Mouse (Mus musculus) embryonic facial prominence, embryonic 10.5 days (tissue): ENCODE measurements around the gene Gemin5. TPM values are rescaled to one million over a fixed set of nuclear protein-coding genes. Genes with fewer than 3 reads are reported as not detected.
"Not testable (repeated sequence)": the region's sequence is repeated elsewhere in the genome, so short reads cannot be mapped to it uniquely, and the experiment has no call there.

Source experiments
- DNase-seq: peaks from one replicate; pipeline ENCODE4 v3.0.0-alpha.2; 2017; ENCODE audit warnings: low spot score
- H3K27ac ChIP-seq: fragments of 300-500 bp; sonication (generic); replicated peaks from 2 replicates; pipeline ENCODE4 v1.5.1; 2016; ENCODE audit warnings: mild to moderate bottlenecking
- H3K27me3 ChIP-seq: fragments of 300-500 bp; sonication (generic); replicated peaks from 2 replicates; pipeline ENCODE4 v1.6.1; 2016; ENCODE audit warnings: low read depth, mild to moderate bottlenecking; ENCODE audit not compliant: poor library complexity, severe bottlenecking
- H3K36me3 ChIP-seq: fragments of 300-500 bp; sonication (generic); replicated peaks from 2 replicates; pipeline ENCODE4 v1.6.1; 2016; ENCODE audit warnings: mild to moderate bottlenecking, moderate library complexity
- H3K4me1 ChIP-seq: fragments of 300-500 bp; sonication (generic); 2 replicates; pipeline ENCODE4 v1.6.1; 2016
- H3K4me3 ChIP-seq: fragments of 300-500 bp; sonication (generic); 2 replicates; pipeline ENCODE4 v1.5.1; 2016; ENCODE audit warnings: mild to moderate bottlenecking, moderate library complexity
- H3K9me3 ChIP-seq: fragments of 300-500 bp; sonication (generic); 2 replicates; pipeline ENCODE4 v1.6.1; 2016; ENCODE audit warnings: mild to moderate bottlenecking
- WGBS: fragments of 180-500 bp; shearing (Covaris S2); methylation state at CpG from one replicate; pipeline ENCODE4 v1.1.7; 2016; 5-methylcytosine and 5-hydroxymethylcytosine counted together
- polyA plus RNA-seq: library from polyadenylated mRNA; unstranded; fragments of >200 nt; fragmentation: Nextera tagmentation; extraction: Ambion mirVana; gene quantifications from 2 replicates; pipeline ENCODE4 v1.2.1, GENCODE M21; 2016

Gemin5 gene
- 39.6 and 40.5 TPM in 2 replicates for polyA plus RNA-seq

DNA sequence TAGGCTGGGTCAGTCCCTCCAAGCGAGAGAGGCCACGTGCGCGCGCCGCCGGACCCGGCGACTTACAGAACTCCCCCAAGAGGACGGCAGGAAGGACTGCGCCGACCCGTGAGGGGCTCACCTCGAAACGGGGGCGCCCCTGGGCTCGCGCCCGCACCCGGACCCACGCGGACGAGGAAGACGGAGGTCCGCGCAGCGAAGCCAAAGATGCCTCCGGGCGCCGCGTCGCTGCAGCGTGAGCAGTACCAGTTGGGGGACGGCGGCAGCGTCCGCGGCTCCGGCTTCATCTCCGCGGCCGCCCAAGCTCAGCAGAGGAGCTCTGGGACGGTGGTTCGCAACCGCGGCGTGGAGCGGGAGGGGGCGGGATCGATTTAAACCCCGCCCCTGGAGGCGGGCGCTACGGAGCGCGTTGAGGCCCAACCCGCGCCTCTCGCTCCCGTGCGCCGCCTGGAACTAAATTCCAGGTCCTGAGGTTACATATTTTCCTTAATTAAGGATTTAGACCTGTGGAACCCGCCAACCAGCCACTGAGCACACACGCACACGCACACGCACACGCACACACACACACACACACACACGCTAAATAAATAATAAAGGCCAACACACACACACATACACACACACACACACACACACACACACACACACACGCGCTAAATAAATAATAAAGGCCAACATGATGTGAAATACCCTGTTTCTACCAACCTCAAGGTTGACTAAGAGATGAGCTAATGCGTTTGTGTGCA, at the start of gene Gemin5:
Gene Gemin5, minus strand, starts transcription at position 373 of the 749 bp plus-strand sequence.
- DNase-seq = peak; percentile 91
- Histone ChIP-seq H3K27me3 (no peaks in the 10 kb centered on the region), H3K4me3 (peak within 1 kb of the TSS; percentile 88), H3K27ac (peak within 1 kb of the TSS; percentile 87), H3K4me1 (peaks cover 23% of the 10 kb centered on the region), H3K36me3 (peaks cover 40% of the 10 kb centered on the region), H3K9me3 (no peaks in the 10 kb centered on the region)
- WGBS = 1% methylated on average over 71 of the region's 71 CpGs

DNA sequence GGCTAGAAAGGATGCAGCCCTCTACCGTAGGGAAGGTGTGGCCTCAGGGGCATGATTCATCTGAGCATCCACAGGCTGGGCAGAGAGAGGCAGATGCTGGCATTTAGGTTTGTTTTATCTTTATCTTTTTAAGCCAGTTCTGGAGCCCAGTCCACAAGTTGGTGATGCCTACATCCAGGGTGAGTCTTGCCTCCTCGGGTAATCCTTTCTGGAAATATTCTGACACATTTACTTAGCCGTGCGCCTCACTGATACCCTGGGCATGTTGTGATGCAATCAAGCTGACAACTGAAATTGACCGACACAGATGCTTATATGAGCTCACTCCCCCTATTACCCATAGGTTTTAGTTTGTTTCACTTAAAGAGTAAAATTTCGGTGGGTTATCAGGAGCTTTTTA, 48.5 kb upstream of the Gemin5 start:
- no peak overlapping the region for H3K27ac ChIP-seq
- no peak for DNase-seq
- H3K36me3 ChIP-seq = no peaks in the 10 kb centered on the region
- no peak overlapping the region for H3K4me3 ChIP-seq
- peaks cover 13% of the 10 kb centered on the region; the same call in 1 of the 2 replicates for H3K4me1 ChIP-seq
- no peaks in the 10 kb centered on the region for H3K9me3 ChIP-seq
- 86% methylated on average over 6 of the region's 6 CpGs for WGBS
- no peaks in the 10 kb centered on the region; the same call in 1 of the 2 replicates for H3K27me3 ChIP-seq

DNA sequence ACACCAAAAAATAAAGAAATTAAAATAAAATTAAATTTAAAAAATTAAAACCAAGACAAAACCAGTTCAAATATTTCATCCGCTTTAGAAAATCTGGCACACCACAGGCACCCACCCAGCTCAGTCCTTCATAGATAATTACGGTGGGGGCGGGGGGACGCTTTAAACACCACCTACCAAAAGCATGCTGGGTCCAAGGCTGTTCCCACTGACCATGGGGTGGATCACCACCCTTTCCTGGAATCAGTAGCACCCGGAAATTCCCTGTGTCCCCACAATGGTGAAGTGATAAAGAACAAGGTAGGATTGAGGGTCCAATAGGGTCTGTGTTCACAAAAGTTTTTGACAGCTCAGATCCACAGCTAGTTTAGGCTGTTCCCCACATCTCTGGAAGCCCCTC, 47.5 kb upstream of the Gemin5 start:
- Histone ChIP-seq H3K4me3 (no peak overlapping the region), H3K9me3 (no peaks in the 10 kb centered on the region), H3K36me3 (no peaks in the 10 kb centered on the region), H3K4me1 (peaks cover 23% of the 10 kb centered on the region), H3K27me3 (no peaks in the 10 kb centered on the region; the same call in 1 of the 2 replicates), H3K27ac (no peak overlapping the region)
- WGBS = 82% methylated on average over 5 of the region's 5 CpGs
- no peak for DNase-seq

DNA sequence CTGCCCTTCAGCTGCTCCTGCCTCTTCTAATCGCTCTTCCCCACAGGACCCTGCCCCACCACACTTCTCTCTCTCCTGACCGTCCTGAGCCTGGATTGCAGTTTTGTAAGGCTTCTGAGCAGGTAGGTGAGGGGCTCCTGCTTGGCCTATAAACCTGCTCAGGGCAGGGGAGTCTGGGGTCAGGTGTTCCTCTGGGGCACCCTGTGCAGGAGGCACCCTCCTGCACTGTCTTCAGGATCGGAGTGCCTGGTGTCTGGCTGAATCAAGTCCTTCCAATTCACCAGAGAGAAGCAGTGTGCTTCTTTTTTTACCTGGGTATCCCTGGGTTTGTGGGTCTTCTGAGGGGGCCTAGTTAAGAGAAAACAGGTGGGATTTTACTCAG, 46.7 kb upstream of the Gemin5 start:
- Histone ChIP-seq H3K4me1 (peaks cover 25% of the 10 kb centered on the region), H3K4me3 (peak overlapping the region; percentile 49; the same call in 1 of the 2 replicates)
- not testable (repeated sequence) for H3K27me3 ChIP-seq, DNase-seq, H3K9me3 ChIP-seq, H3K27ac ChIP-seq, H3K36me3 ChIP-seq
- WGBS = 39% methylated on average over 3 of the region's 3 CpGs

DNA sequence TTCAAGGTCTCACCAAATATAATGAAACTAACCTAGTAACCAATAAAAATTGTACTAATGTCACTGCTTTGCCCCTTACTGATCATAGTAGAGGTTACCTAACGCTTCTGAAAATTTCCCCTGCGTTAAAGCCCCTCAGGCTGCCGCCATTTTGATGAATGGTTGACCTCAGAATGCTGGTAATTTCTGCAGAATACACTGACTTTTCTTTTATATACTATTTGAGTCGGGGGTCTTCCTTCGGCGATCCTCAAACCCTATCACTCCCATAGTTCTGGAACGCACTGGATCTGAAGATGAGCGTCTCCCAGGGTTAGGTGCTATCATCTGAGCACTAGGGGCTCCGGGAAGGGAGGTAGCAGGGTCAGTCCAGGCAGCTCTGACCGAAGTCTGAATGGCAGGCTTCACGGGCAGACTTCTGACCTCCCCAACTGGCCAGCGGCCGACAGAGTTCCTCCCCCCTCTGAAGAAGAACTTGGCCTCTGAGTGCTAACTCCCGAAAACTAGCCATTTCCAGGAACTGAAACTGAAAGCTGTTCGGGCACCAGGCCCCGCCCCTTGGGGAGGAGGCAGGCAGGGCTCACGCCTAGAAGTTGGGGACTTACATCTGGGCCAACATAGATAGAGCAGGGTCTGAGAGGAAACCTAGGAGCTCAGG, 46.2 kb upstream of the Gemin5 start:
- no peaks in the 10 kb centered on the region; the same call in 1 of the 2 replicates for H3K27me3 ChIP-seq
- H3K4me3 ChIP-seq = peak overlapping the region; percentile 49
- H3K36me3 ChIP-seq = no peaks in the 10 kb centered on the region
- WGBS = 42% methylated on average over 17 of the region's 17 CpGs
- peak; percentile 34 for DNase-seq
- H3K9me3 ChIP-seq = no peaks in the 10 kb centered on the region
- H3K27ac ChIP-seq = peak overlapping the region; percentile 49; the same call in 1 of the 2 replicates
- H3K4me1 ChIP-seq = peaks cover 25% of the 10 kb centered on the region

DNA sequence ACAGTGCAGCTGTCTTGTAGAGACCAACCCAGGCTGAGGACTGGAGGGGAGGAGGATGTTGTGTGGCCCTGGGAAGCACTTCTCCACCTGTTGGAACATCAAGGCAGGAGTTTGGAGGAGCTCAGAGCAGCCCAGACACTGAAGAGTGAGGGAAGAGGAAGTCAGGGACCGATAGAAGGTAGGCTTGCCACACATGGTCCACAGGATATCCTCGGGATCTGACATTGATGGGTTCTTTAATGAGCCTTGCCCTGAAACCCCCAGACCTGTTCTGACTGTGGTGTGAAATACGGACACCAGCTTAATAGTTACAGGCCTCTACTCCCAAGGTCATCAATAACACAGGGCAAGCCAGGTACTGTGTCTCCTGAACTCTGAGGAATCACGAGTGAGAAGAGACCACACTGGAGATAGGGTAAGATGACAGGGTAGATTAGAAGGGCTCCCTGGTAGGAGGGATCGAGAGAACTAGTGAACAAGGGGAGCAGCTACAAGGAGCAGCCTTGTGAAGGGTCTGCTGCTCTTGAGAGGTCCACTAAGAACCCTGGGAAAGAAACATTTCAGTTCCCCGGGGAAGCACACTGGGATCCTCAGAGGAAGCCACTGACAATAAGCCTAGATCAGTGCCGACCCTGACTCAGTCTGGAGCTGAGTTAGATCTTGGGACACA, 45.5 kb upstream of the Gemin5 start:
- 82% methylated on average over 7 of the region's 7 CpGs for WGBS
- no peak for DNase-seq
- peaks cover 25% of the 10 kb centered on the region for H3K4me1 ChIP-seq
- no peak overlapping the region for H3K4me3 ChIP-seq
- no peaks in the 10 kb centered on the region; the same call in 1 of the 2 replicates for H3K27me3 ChIP-seq
- H3K9me3 ChIP-seq = no peaks in the 10 kb centered on the region
- no peak overlapping the region for H3K27ac ChIP-seq
- no peaks in the 10 kb centered on the region for H3K36me3 ChIP-seq

DNA sequence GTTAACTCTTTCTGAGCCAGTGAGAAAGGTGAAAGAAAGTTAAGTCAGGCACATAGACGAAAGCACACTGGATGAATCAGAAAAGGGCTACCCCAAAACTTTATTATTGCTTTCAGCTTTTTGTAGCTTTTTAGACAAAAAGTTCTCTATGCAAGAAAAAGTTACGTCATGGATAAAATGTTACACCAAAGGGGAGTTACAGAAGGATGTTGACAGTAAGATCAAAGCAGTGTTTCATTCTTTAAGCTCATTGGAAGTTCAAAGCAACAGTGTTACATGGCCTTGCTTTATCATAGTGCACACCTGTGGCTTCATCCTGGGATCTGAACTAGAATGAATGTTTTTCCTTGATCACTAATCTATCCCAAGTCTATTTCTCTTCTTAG, 43.3 kb upstream of the Gemin5 start:
- DNase-seq = no peak
- Histone ChIP-seq H3K4me3 (no peak overlapping the region), H3K4me1 (peaks cover 25% of the 10 kb centered on the region), H3K27me3 (no peaks in the 10 kb centered on the region; the same call in 1 of the 2 replicates), H3K9me3 (no peaks in the 10 kb centered on the region), H3K27ac (no peak overlapping the region), H3K36me3 (no peaks in the 10 kb centered on the region)
- WGBS = 13% methylated on average over 2 of the region's 2 CpGs

DNA sequence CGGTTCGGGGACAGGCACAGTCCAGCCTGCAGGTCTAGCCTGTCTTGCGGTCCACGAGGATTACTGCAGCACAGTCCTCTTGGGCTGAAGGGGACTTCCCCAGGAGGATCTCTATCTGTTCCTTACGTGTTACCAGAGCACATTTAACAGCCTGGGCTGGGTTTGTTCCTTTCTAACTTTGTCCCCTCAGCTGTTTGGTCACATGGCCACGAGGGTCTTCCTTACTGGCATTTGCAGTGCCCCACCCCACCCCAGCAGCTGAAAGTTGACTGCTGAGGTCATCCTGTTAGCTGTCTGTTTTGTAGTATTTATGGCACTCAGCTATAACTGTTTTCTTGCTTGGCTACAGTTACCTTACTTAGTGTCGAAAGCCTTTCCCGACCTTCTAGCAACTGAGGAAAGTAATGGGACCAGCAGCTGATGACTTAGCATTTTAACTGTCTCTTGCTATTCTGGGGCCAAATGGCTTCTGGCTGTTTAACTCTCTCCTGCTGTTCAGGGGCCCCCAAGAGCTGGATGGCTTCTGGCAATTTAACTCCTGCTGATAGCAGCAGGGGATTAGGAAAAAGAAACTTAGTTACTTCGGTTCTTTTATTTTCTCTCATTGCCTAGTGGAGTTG, 42.8 kb upstream of the Gemin5 start:
- peak overlapping the region; percentile 35; the same call in 1 of the 2 replicates for H3K27ac ChIP-seq
- 25% methylated on average over 9 of the region's 9 CpGs for WGBS

DNA sequence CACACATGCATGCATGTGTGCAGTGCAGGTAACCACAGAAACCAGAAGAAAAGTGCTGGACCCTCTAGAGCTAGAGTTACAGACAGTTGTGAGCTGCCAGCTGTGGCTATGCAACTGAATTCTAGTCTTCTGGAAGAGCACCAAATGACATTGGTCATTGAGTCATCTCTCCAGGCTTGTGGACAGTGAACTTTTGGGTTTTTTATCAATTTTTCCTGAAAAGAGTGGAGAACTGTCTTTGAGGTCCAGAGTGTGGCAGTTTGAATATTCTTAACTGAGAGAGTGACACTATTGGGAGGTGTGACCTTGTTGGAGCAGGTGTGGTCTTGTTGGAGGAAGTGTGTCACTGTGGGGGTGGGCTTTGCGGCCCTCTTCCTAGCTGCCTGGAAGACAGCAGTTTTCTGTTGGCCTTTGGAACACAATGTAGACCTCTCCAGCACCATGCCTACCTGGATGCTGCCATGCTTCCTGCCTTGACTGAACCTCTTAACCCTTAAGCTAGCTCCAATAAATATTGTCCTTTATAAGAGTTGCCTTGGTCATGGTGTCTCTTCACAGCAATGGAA, 42.1 kb upstream of the Gemin5 start:
- H3K27ac ChIP-seq = no peak overlapping the region
- H3K9me3 ChIP-seq = no peaks in the 10 kb centered on the region
- 92% methylated on average over 1 of the region's 1 CpGs for WGBS
- no peaks in the 10 kb centered on the region; the same call in 1 of the 2 replicates for H3K27me3 ChIP-seq
- no peaks in the 10 kb centered on the region for H3K36me3 ChIP-seq
- H3K4me3 ChIP-seq = no peak overlapping the region
- no peak for DNase-seq
- H3K4me1 ChIP-seq = peaks cover 22% of the 10 kb centered on the region

More for the DNA sequence above, 42.8 kb upstream of the Gemin5 start:
- H3K36me3 ChIP-seq = no peaks in the 10 kb centered on the region
- H3K4me3 ChIP-seq = no peak overlapping the region
- no peaks in the 10 kb centered on the region; the same call in 1 of the 2 replicates for H3K27me3 ChIP-seq
- peaks cover 25% of the 10 kb centered on the region for H3K4me1 ChIP-seq
- H3K9me3 ChIP-seq = no peaks in the 10 kb centered on the region
- DNase-seq = no peak

DNA sequence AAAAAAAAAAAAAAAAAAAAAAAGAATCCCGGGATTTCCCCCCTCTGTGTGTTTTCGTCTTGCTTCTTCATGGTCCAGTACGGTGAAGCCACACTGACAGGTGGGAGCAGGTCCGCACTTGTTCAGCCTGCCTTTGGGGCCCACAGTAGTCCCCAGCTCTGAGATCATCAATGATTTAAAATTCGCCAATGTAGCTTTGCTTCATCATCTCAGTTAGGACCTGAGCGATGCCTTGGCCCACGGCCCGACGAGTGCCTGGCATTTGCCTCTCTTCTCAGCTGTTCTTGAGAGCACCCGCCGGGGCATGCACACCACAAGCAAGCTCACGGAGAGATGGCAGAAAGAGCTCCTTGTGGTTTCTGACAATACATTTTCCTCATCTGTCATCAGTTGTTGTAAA, 32.7 kb upstream of the Gemin5 start:
- Histone ChIP-seq H3K36me3 (no peaks in the 10 kb centered on the region), H3K9me3 (no peaks in the 10 kb centered on the region), H3K27ac (no peak overlapping the region), H3K27me3 (no peaks in the 10 kb centered on the region), H3K4me1 (peaks cover 11% of the 10 kb centered on the region; the same call in 1 of the 2 replicates), H3K4me3 (no peak overlapping the region)
- DNase-seq = no peak
- 90% methylated on average over 12 of the region's 12 CpGs for whole genome bisulfite sequencing

DNA sequence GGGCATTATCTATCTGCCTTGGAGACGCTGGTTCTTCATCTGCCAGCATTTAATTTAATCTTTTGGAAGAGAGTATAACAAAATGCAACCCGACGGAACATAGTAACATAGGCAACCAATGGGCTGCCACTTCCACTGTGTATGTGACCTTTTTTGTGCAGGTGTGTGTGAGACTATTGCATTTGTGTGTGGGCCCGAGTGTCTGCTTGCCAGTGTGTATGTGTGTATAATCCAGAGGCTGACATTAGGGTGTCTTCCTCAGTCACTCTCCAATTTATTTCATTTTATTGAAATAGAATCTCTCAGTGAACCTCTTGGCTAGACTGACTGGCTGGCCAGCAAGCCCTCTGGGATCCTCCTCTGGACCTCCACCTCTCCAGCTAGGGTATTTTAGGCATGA, 31.9 kb upstream of the Gemin5 start:
- no peak for DNase-seq
- Histone ChIP-seq H3K4me1 (peaks cover 11% of the 10 kb centered on the region; the same call in 1 of the 2 replicates), H3K27ac (no peak overlapping the region), H3K27me3 (no peaks in the 10 kb centered on the region), H3K4me3 (no peak overlapping the region), H3K36me3 (no peaks in the 10 kb centered on the region), H3K9me3 (no peaks in the 10 kb centered on the region)
- 92% methylated on average over 4 of the region's 4 CpGs for WGBS
